Comparison of ENCODE assay signal across 8 mouse cellular contexts in genomic region chr8:83607661-83608397, GRCm38 (mm10). TPM values are rescaled to one million over a fixed set of nuclear protein-coding genes. Genes with fewer than 3 reads are reported as not detected.
A peak's percentile ranks its signal among the peaks of the same experiment; 100 is the strongest.
DNase-seq lines count a peak whose midpoint lies in the region; ATAC-seq and TF ChIP-seq lines count a peak whose summit lies in the region.

Gene Tecr, minus strand, starts transcription at chr8:83607971.
Gene Dnajb1, plus strand, starts transcription at chr8:83608193.

- no peak for TF ChIP-seq CTCF in C2C12 (IDR thresholded peaks at IDR 0.05; ENCODE audit: control insufficient read depth, insufficient read depth, insufficient read length)
- no peak for TF ChIP-seq CTCF in brain, embryonic 14.5 days (IDR thresholded peaks at IDR 0.05; ENCODE audit: borderline replicate concordance, extremely low read depth, insufficient read depth, insufficient read length)
- no peak for TF ChIP-seq CTCF in liver, adult 2 months (IDR thresholded peaks at IDR 0.05; ENCODE audit: low read depth, low read length)

- H3K79me2 ChIP-seq in C2C12 (ENCODE audit: control insufficient read depth, insufficient read depth) (peaks cover 46% of the 10 kb centered on the region), myocyte (ENCODE audit: control insufficient read depth, insufficient read depth) (peaks cover 32% of the 10 kb centered on the region)
- H3K79me2 ChIP-seq in liver, adult 2 months (ENCODE audit: control insufficient read depth, insufficient read depth, low read length): peaks cover 8% of the 10 kb centered on the region; the same call in 1 of the 2 replicates

- peak; percentile 100 for DNase-seq in brain, embryonic 14.5 days (ENCODE audit: low read depth)
- peak; percentile 90 for DNase-seq in liver, adult 2 months (ENCODE audit: extremely low read depth, low read depth, low spot score)
- DNase-seq in splenic B cell, adult 2 months (ENCODE audit: low read depth, low spot score): peak; percentile 100

- H3K9me3 ChIP-seq in erythroblast, embryonic 14.5 days (ENCODE audit: control insufficient read depth, low read length): no peaks in the 10 kb centered on the region
- H3K9me3 ChIP-seq in heart, embryonic 11.5 days (replicated peaks; ENCODE audit: control insufficient read depth, low read length): no peaks in the 10 kb centered on the region
- no peaks in the 10 kb centered on the region for H3K9me3 ChIP-seq in kidney, embryonic 16.5 days (ENCODE audit: low read length)

- WGBS in heart, embryonic 11.5 days (ENCODE audit: insufficient replicate concordance): under 1% methylated on average over 68 of the region's 69 CpGs
- under 1% methylated on average over 68 of the region's 69 CpGs for WGBS in kidney, embryonic 16.5 days
- under 1% methylated on average over 69 of the region's 69 CpGs for WGBS in liver, adult 2 months

- H3K36me3 ChIP-seq in C2C12 (ENCODE audit: control insufficient read depth, insufficient read depth) (peaks cover 31% of the 10 kb centered on the region), myocyte (ENCODE audit: control insufficient read depth, insufficient read depth) (peaks cover 5% of the 10 kb centered on the region)
- peaks cover 64% of the 10 kb centered on the region for H3K36me3 ChIP-seq in erythroblast, embryonic 14.5 days (ENCODE audit: control insufficient read depth)
- peaks cover 20% of the 10 kb centered on the region for H3K36me3 ChIP-seq in heart, embryonic 11.5 days (ENCODE audit: control insufficient read depth, insufficient read depth, low read length)
- peaks cover 30% of the 10 kb centered on the region for H3K36me3 ChIP-seq in kidney, embryonic 16.5 days (ENCODE audit: insufficient read depth, low read length)
- H3K36me3 ChIP-seq in liver, adult 2 months (ENCODE audit: control insufficient read depth, insufficient read depth, low read length): peaks cover 19% of the 10 kb centered on the region
- peaks cover 14% of the 10 kb centered on the region for H3K36me3 ChIP-seq in splenic B cell, adult 2 months (ENCODE audit: control insufficient read depth, insufficient read depth, low read length, poor library complexity, severe bottlenecking)

- H3K79me3 ChIP-seq in C2C12 (ENCODE audit: low read depth): peaks cover 25% of the 10 kb centered on the region

- H3K27me3 ChIP-seq in C2C12 (ENCODE audit: control insufficient read depth, insufficient read depth, insufficient read length): no peaks in the 10 kb centered on the region
- H3K27me3 ChIP-seq in erythroblast, embryonic 14.5 days (ENCODE audit: control insufficient read depth): no peaks in the 10 kb centered on the region
- no peaks in the 10 kb centered on the region for H3K27me3 ChIP-seq in heart, embryonic 11.5 days (ENCODE audit: control insufficient read depth, insufficient read depth, low read length)
- H3K27me3 ChIP-seq in kidney, embryonic 16.5 days (ENCODE audit: insufficient read depth, low read length): no peaks in the 10 kb centered on the region
- H3K27me3 ChIP-seq in liver, adult 2 months (ENCODE audit: control insufficient read depth, insufficient read depth, low read length): no peaks in the 10 kb centered on the region
- no peaks in the 10 kb centered on the region for H3K27me3 ChIP-seq in myocyte (ENCODE audit: control insufficient read depth, insufficient read depth, insufficient read length)
- no peaks in the 10 kb centered on the region for H3K27me3 ChIP-seq in splenic B cell, adult 2 months (ENCODE audit: control insufficient read depth, insufficient read depth, low read length, poor library complexity, severe bottlenecking)

- peak; percentile 98 for ATAC-seq in heart, embryonic 11.5 days (replicated peaks; ENCODE audit: insufficient number of reproducible peaks, low FRiP score, low TSS enrichment)
- peak; percentile 98 for ATAC-seq in kidney, embryonic 16.5 days (ENCODE audit: low FRiP score, low TSS enrichment)

- peak within 1 kb of the TSS; percentile 99 for H3K27ac ChIP-seq in heart, embryonic 11.5 days (ENCODE audit: low read depth, low read length)
- H3K27ac ChIP-seq in kidney, embryonic 16.5 days (ENCODE audit: low read length): peak within 1 kb of the TSS; percentile 98
- peak within 1 kb of the TSS; percentile 90 for H3K27ac ChIP-seq in liver, adult 2 months (replicated peaks; ENCODE audit: insufficient read depth, low read depth, low read length)

- H3K9ac ChIP-seq in heart, embryonic 11.5 days (ENCODE audit: low read depth, low read length): peak within 1 kb of the TSS; percentile 98
- H3K9ac ChIP-seq in kidney, embryonic 16.5 days (replicated peaks; ENCODE audit: low read length): peak within 1 kb of the TSS; percentile 97
- H3K9ac ChIP-seq in liver, adult 2 months (ENCODE audit: low read depth, low read length): peak within 1 kb of the TSS; percentile 95

- peaks cover 72% of the 10 kb centered on the region for H3K4me1 ChIP-seq in erythroblast, embryonic 14.5 days (ENCODE audit: control insufficient read depth)
- peaks cover 18% of the 10 kb centered on the region for H3K4me1 ChIP-seq in heart, embryonic 11.5 days (ENCODE audit: control insufficient read depth, insufficient read depth, low read length)
- peaks cover 22% of the 10 kb centered on the region for H3K4me1 ChIP-seq in kidney, embryonic 16.5 days (ENCODE audit: insufficient read depth, low read length)
- peaks cover 13% of the 10 kb centered on the region for H3K4me1 ChIP-seq in liver, adult 2 months (ENCODE audit: control insufficient read depth, insufficient read depth, low read length)

- H3K4me2 ChIP-seq in heart, embryonic 11.5 days: peak within 1 kb of the TSS; percentile 92
- peak within 1 kb of the TSS; percentile 84 for H3K4me2 ChIP-seq in kidney, embryonic 16.5 days (replicated peaks; ENCODE audit: low read depth, low read length)
- H3K4me2 ChIP-seq in myocyte (ENCODE audit: low read depth): peak within 1 kb of the TSS; percentile 83

- H3ac ChIP-seq in C2C12 (ENCODE audit: control insufficient read depth, insufficient read length, low read depth) (peak within 1 kb of the TSS; percentile 94), myocyte (ENCODE audit: control insufficient read depth, insufficient read length) (peak within 1 kb of the TSS; percentile 79)

- peak; percentile 93 for TF ChIP-seq POLR2A in brain, embryonic 14.5 days (IDR thresholded peaks at IDR 0.05; ENCODE audit: borderline replicate concordance, extremely low read depth, insufficient read depth, insufficient read length, poor library complexity, severe bottlenecking)
- peak; percentile 98 for TF ChIP-seq POLR2A in liver, adult 2 months (IDR thresholded peaks at IDR 0.05; ENCODE audit: extremely low read depth, insufficient read depth, low read length)
- TF ChIP-seq POLR2A in myocyte (IDR thresholded peaks at IDR 0.05; ENCODE audit: insufficient read length, low read depth): peak; percentile 93

- peak within 1 kb of the TSS; percentile 94 for H3K4me3 ChIP-seq in C2C12 (ENCODE audit: insufficient read depth, poor library complexity, severe bottlenecking)
- peak within 1 kb of the TSS; percentile 79 for H3K4me3 ChIP-seq in erythroblast, embryonic 14.5 days (replicated peaks)
- H3K4me3 ChIP-seq in heart, embryonic 11.5 days (ENCODE audit: low read depth, low read length): peak within 1 kb of the TSS; percentile 89
- H3K4me3 ChIP-seq in kidney, embryonic 16.5 days (ENCODE audit: low read length): peak within 1 kb of the TSS; percentile 88
- peak within 1 kb of the TSS; percentile 89 for H3K4me3 ChIP-seq in liver, adult 2 months (ENCODE audit: insufficient read depth, low read depth, low read length)
- peak within 1 kb of the TSS; percentile 80 for H3K4me3 ChIP-seq in myocyte

TF ChIP-seq in C2C12, 6 proteins besides CTCF, POLR2A, EP300 and RAD21:
- no peak for TF ChIP-seq MAX (IDR thresholded peaks at IDR 0.05)
- TF ChIP-seq CEBPB (IDR thresholded peaks at IDR 0.05; ENCODE audit: low read depth): no peak
- peak; percentile 8 for TF ChIP-seq MYOD1 (IDR thresholded peaks at IDR 0.05; ENCODE audit: control insufficient read depth, insufficient read length, low read depth)
- no peak for TF ChIP-seq MYOG (IDR thresholded peaks at IDR 0.05; ENCODE audit: control insufficient read depth, extremely low read depth, insufficient read length)

TF ChIP-seq in myocyte, 11 proteins besides CTCF, POLR2A, EP300 and RAD21:
- TF ChIP-seq CEBPB (IDR thresholded peaks at IDR 0.05; ENCODE audit: insufficient read depth, poor library complexity, severe bottlenecking) (no peak), MAX (IDR thresholded peaks at IDR 0.05; ENCODE audit: low read depth) (no peak), E2F4 (IDR thresholded peaks at IDR 0.05; ENCODE audit: insufficient read depth) (peak; percentile 40), SRF (IDR thresholded peaks at IDR 0.05; ENCODE audit: control insufficient read depth, insufficient read length, low read depth) (no peak), TCF3 (IDR thresholded peaks at IDR 0.05; ENCODE audit: insufficient read length, low read depth) (peak; percentile 38), TCF12 (IDR thresholded peaks at IDR 0.05; ENCODE audit: insufficient read depth, poor library complexity, severe bottlenecking) (no peak), MYOG (IDR thresholded peaks at IDR 0.05; ENCODE audit: control insufficient read depth in 1 of 3, insufficient read depth in 1 of 3, insufficient read length in 2 of 3, low read depth in 2 of 3) (peak in 2 of 3 experiments; percentile 71 to 72), POLR2AphosphoS2 (IDR thresholded peaks at IDR 0.05; ENCODE audit: insufficient read length, low read depth) (peak; percentile 97), MYOD1 (IDR thresholded peaks at IDR 0.05; ENCODE audit: control insufficient read depth in 1 of 3, insufficient read length in 2 of 3, low read depth in 2 of 3) (peak in 2 of 3 experiments; percentile 54 to 70)

RNA-seq across cellular contexts. Expression of gene Tecr, which starts in this region (rescaled TPM):
- polyA plus RNA-seq in C2C12 (2012; fragmentation: generic; extraction: Trizol): 193 TPM
- 913 and 1,191 TPM in 2 replicates for polyA plus RNA-seq in brain, embryonic 14.5 days (2012; rRNA removed)
- 33.6 and 58.0 TPM in 2 replicates for polyA plus RNA-seq in erythroblast, embryonic 14.5 days (2012)
- 531 and 534 TPM in 2 replicates for polyA plus RNA-seq in heart, embryonic 11.5 days (2014; fragmentation: Nextera tagmentation; extraction: Ambion mirVana)
- polyA plus RNA-seq in kidney, embryonic 16.5 days (2015; fragmentation: Nextera tagmentation; extraction: Ambion mirVana): 631 and 669 TPM in 2 replicates
- total RNA-seq in liver, adult 2 months (2014; rRNA removed): 108 and 130 TPM in 2 replicates
- polyA plus RNA-seq in liver, adult 2 months (2012; rRNA removed): 647 and 677 TPM in 2 replicates
- polyA plus RNA-seq in myocyte (2012; fragmentation: generic; extraction: Trizol): 459 TPM

RNA-seq across cellular contexts. Expression of gene Dnajb1, which starts in this region (rescaled TPM):
- polyA plus RNA-seq in C2C12 (2012; fragmentation: generic; extraction: Trizol) (41.0 TPM), myocyte (2012; fragmentation: generic; extraction: Trizol) (17.7 TPM)
- 35.1 and 38.0 TPM in 2 replicates for polyA plus RNA-seq in brain, embryonic 14.5 days (2012; rRNA removed)
- 20.5 and 20.7 TPM in 2 replicates for polyA plus RNA-seq in erythroblast, embryonic 14.5 days (2012)
- 51.2 and 51.5 TPM in 2 replicates for polyA plus RNA-seq in heart, embryonic 11.5 days (2014; fragmentation: Nextera tagmentation; extraction: Ambion mirVana)
- 67.5 and 68.0 TPM in 2 replicates for polyA plus RNA-seq in kidney, embryonic 16.5 days (2015; fragmentation: Nextera tagmentation; extraction: Ambion mirVana)
- total RNA-seq in liver, adult 2 months (2014; rRNA removed): 8.3 and 12.4 TPM in 2 replicates
- polyA plus RNA-seq in liver, adult 2 months (2012; rRNA removed): 17.0 and 18.2 TPM in 2 replicates

Comparison
In these comparisons a context has a peak if more than half of its experiments do, and no peak if none do; other contexts are left out.
1. Peak in every context shown above with its lines: DNase-seq, ATAC-seq, H3K4me3 ChIP-seq and H3K27ac ChIP-seq.